Mouse (Mus musculus): ENCODE measurements around the gene Cdkal1.

- TF ChIP-seq PAX5 (IDR thresholded peaks at IDR 0.05; ENCODE audit: low read length), result no peak
- no peak for TF ChIP-seq E2F4 (IDR thresholded peaks at IDR 0.05; ENCODE audit: insufficient replicate concordance, low read depth, low read length)
- no peak for TF ChIP-seq SIN3A (IDR thresholded peaks at IDR 0.05; ENCODE audit: low read length)
- TF ChIP-seq CTCF (conservative IDR thresholded peaks at IDR 0.05 in 1 of 2, IDR thresholded peaks at IDR 0.05 in 1 of 2; ENCODE audit: low read depth in 2 of 2, low read length in 2 of 2), result no peak
- TF ChIP-seq ZKSCAN1 (IDR thresholded peaks at IDR 0.05; ENCODE audit: borderline replicate concordance, low read depth, low read length), result no peak
- no peak for TF ChIP-seq NELFE (IDR thresholded peaks at IDR 0.05; ENCODE audit: low read depth, low read length)
Observed at GRCm38 (mm10) chr13:29353888-29354415, 501.5 kb downstream of the Cdkal1 start.
